Mouse (Mus musculus) MEL (cell line): Measurements from ENCODE around the gene Atp1b4. TPM values are rescaled to one million over a fixed set of nuclear protein-coding genes. Genes with fewer than 3 reads are reported as not detected.

ENCODE experiments used
- DNase-seq: peaks from one replicate; pipeline ENCODE4 v3.0.0; 2011; ENCODE audit warnings: low read depth, low spot score
- H3K27ac ChIP-seq: 2 replicates; pipeline ENCODE4 v1.5.1; 2012; ENCODE audit warnings: low read depth, mild to moderate bottlenecking, control low read depth, low read length, moderate library complexity; ENCODE audit not compliant: control insufficient read depth
- H3K27me3 ChIP-seq, 2 experiments: fragments of 150-350 bp in 1 of 2; sonication (generic) in 1 of 2; 2 replicates each; pipeline ENCODE4 v1.6.1; 2012; ENCODE audit warnings: low read length in 2 of 2, mild to moderate bottlenecking in 2 of 2, improper control_type of control experiment in 1 of 2, moderate library complexity in 1 of 2; ENCODE audit not compliant: insufficient read depth in 2 of 2, control insufficient read depth in 1 of 2
- H3K36me3 ChIP-seq, 2 experiments: 2 replicates each; pipeline ENCODE4 v1.6.1; 2012 to 2014; ENCODE audit warnings: low read length in 2 of 2, improper control_type of control experiment in 1 of 2, inconsistent platforms in 1 of 2, mild to moderate bottlenecking in 1 of 2; ENCODE audit not compliant: insufficient read depth in 2 of 2, control insufficient read depth in 1 of 2
- H3K4me1 ChIP-seq, 2 experiments: fragments of 150-350 bp in 1 of 2; sonication (generic) in 1 of 2; 2 replicates each; pipeline ENCODE4 v1.6.1; 2012; ENCODE audit warnings: low read length in 2 of 2, improper control_type of control experiment in 1 of 2, mild to moderate bottlenecking in 1 of 2; ENCODE audit not compliant: insufficient read depth in 2 of 2, control insufficient read depth in 1 of 2
- H3K4me3 ChIP-seq, 2 experiments: fragments of 150-350 bp in 1 of 2; sonication (generic) in 1 of 2; 2 replicates each; pipeline ENCODE4 v1.5.1; 2012; ENCODE audit warnings: low read depth in 2 of 2, low read length in 2 of 2, mild to moderate bottlenecking in 2 of 2, moderate library complexity in 2 of 2, control low read depth in 1 of 2, improper control_type of control experiment in 1 of 2; ENCODE audit not compliant: control insufficient read depth in 1 of 2, insufficient read depth in 1 of 2
- H3K79me2 ChIP-seq: 2 replicates; pipeline ENCODE4 v1.6.1; 2012; ENCODE audit warnings: mild to moderate bottlenecking, low read length, moderate library complexity; ENCODE audit not compliant: control insufficient read depth, poor library complexity, insufficient read depth
- H3K9ac ChIP-seq: 2 replicates; pipeline ENCODE4 v1.6.1; 2012; ENCODE audit warnings: low read depth, mild to moderate bottlenecking, control low read depth, low read length, moderate library complexity; ENCODE audit not compliant: control insufficient read depth, poor library complexity, severe bottlenecking
- H3K9me3 ChIP-seq: fragments of 150-350 bp; sonication (generic); replicated peaks from 2 replicates; pipeline ENCODE4 v1.6.1; 2012; ENCODE audit warnings: mild to moderate bottlenecking, low read length, improper control_type of control experiment, moderate library complexity; ENCODE audit not compliant: insufficient read depth
- CHD2 ChIP-seq: IDR thresholded peaks from 2 replicates; pipeline ENCODE4 v1.6.1; 2011; ENCODE audit warnings: low read length, improper control_type of control experiment
- E2F4 ChIP-seq: IDR thresholded peaks from 2 replicates; pipeline ENCODE4 v1.6.1; 2011; ENCODE audit warnings: low read depth, low read length, improper control_type of control experiment, borderline replicate concordance
- ELF1 ChIP-seq: IDR thresholded peaks from 2 replicates; pipeline ENCODE4 v1.6.1; 2014; ENCODE audit warnings: low read depth, mild to moderate bottlenecking, inconsistent platforms, low read length, improper control_type of control experiment, moderate library complexity
- ETS1 ChIP-seq: IDR thresholded peaks from 2 replicates; pipeline ENCODE4 v1.6.1; 2012; ENCODE audit warnings: low read depth, mild to moderate bottlenecking, inconsistent platforms, low read length, improper control_type of control experiment, moderate library complexity
- HCFC1 ChIP-seq: IDR thresholded peaks from 2 replicates; pipeline ENCODE4 v1.6.1; 2012; ENCODE audit warnings: low read depth, mild to moderate bottlenecking, inconsistent platforms, low read length, improper control_type of control experiment, moderate library complexity
- JUND ChIP-seq: IDR thresholded peaks from 2 replicates; pipeline ENCODE4 v1.6.1; 2011; ENCODE audit warnings: low read depth, mild to moderate bottlenecking, improper control_type of control experiment, low read length
- KAT2A ChIP-seq: conservative IDR thresholded peaks from 2 replicates; pipeline ENCODE4 v1.6.1; 2012; ENCODE audit warnings: low read depth, low read length, improper control_type of control experiment, inconsistent platforms
- MAX ChIP-seq: IDR thresholded peaks from 2 replicates; pipeline ENCODE4 v1.6.1; 2011; ENCODE audit warnings: low read length, improper control_type of control experiment
- MXI1 ChIP-seq: IDR thresholded peaks from 2 replicates; pipeline ENCODE4 v1.6.1; 2011; ENCODE audit warnings: mild to moderate bottlenecking, low read depth, low read length, improper control_type of control experiment
- MYB ChIP-seq: IDR thresholded peaks from 2 replicates; pipeline ENCODE4 v1.6.1; 2011; ENCODE audit warnings: mild to moderate bottlenecking, low read depth, low read length, improper control_type of control experiment
- MYC ChIP-seq: IDR thresholded peaks from 2 replicates; pipeline ENCODE4 v1.6.1; 2011; ENCODE audit warnings: low read depth, mild to moderate bottlenecking, low read length, improper control_type of control experiment, moderate library complexity
- NELFE ChIP-seq: IDR thresholded peaks from 2 replicates; pipeline ENCODE4 v1.6.1; 2011; ENCODE audit warnings: low read depth, low read length, improper control_type of control experiment
- POLR2A ChIP-seq, 2 experiments: IDR thresholded peaks; 2 replicates each; pipeline ENCODE4 v1.6.1; 2011 to 2012; ENCODE audit warnings: low read length in 2 of 2, mild to moderate bottlenecking in 2 of 2, control low read depth in 1 of 2, improper control_type of control experiment in 1 of 2, low read depth in 1 of 2, moderate library complexity in 1 of 2; ENCODE audit not compliant: control insufficient read depth in 1 of 2, insufficient read depth in 1 of 2, poor library complexity in 1 of 2
- POLR2AphosphoS5 ChIP-seq: IDR thresholded peaks from 2 replicates; pipeline ENCODE4 v1.6.1; 2012; ENCODE audit warnings: low read depth, borderline replicate concordance, mild to moderate bottlenecking, inconsistent platforms, low read length, moderate library complexity, mixed read lengths
- RAD21 ChIP-seq: IDR thresholded peaks from 2 replicates; pipeline ENCODE4 v1.6.1; 2011; ENCODE audit warnings: mild to moderate bottlenecking, low read depth, low read length, improper control_type of control experiment
- RCOR1 ChIP-seq: IDR thresholded peaks from 2 replicates; pipeline ENCODE4 v1.6.1; 2012; ENCODE audit warnings: low read depth, mild to moderate bottlenecking, inconsistent platforms, low read length, improper control_type of control experiment
- SMC3 ChIP-seq: IDR thresholded peaks from 2 replicates; pipeline ENCODE4 v1.6.1; 2011; ENCODE audit warnings: low read depth, low read length, improper control_type of control experiment
- TBP ChIP-seq: IDR thresholded peaks from 2 replicates; pipeline ENCODE4 v1.8.0; 2011; ENCODE audit warnings: low read depth, low read length, improper control_type of control experiment
- TCF12 ChIP-seq: IDR thresholded peaks from 2 replicates; pipeline ENCODE4 v1.6.1; 2014; ENCODE audit warnings: low read depth, mild to moderate bottlenecking, inconsistent platforms, low read length, improper control_type of control experiment, moderate library complexity
- USF2 ChIP-seq, 2 experiments: IDR thresholded peaks; 2 replicates each; pipeline ENCODE4 v1.6.1; 2011 to 2012; ENCODE audit warnings: improper control_type of control experiment in 2 of 2, low read length in 2 of 2, borderline replicate concordance in 1 of 2, inconsistent platforms in 1 of 2, low read depth in 1 of 2, mild to moderate bottlenecking in 1 of 2; ENCODE audit not compliant: insufficient read depth in 1 of 2
- ZC3H11A ChIP-seq: IDR thresholded peaks from 2 replicates; pipeline ENCODE4 v1.6.1; 2012; ENCODE audit warnings: low read depth, mild to moderate bottlenecking, inconsistent platforms, low read length, improper control_type of control experiment
- ZKSCAN1 ChIP-seq: IDR thresholded peaks from 2 replicates; pipeline ENCODE4 v1.6.1; 2012; ENCODE audit warnings: low read depth, mild to moderate bottlenecking, inconsistent platforms, low read length, improper control_type of control experiment, moderate library complexity
- polyA plus RNA-seq, 2 experiments: library from polyadenylated mRNA; stranded (reverse) in 1 of 2; unstranded in 1 of 2; fragments of >175 nt in 1 of 2; fragments of >200 nt in 1 of 2; gene quantifications; 2 replicates each; pipeline versions ENCODE4 v1.2.1 to v1.2.4; 2012; ENCODE audit warnings: low replicate concordance in 2 of 2, low read depth in 1 of 2; ENCODE audit not compliant: insufficient read length in 2 of 2, insufficient read depth in 1 of 2, missing spikeins in 1 of 2
- total RNA-seq: library from RNA; depleted of rRNA; stranded (reverse); fragments of 300-350 nt; gene quantifications from 2 replicates; pipeline ENCODE4 v1.2.3, GENCODE M21; 2012; rRNA removed

Gene Atp1b4
- total RNA-seq (not detected in 2 replicates), polyA plus RNA-seq (not detected)

DNA sequence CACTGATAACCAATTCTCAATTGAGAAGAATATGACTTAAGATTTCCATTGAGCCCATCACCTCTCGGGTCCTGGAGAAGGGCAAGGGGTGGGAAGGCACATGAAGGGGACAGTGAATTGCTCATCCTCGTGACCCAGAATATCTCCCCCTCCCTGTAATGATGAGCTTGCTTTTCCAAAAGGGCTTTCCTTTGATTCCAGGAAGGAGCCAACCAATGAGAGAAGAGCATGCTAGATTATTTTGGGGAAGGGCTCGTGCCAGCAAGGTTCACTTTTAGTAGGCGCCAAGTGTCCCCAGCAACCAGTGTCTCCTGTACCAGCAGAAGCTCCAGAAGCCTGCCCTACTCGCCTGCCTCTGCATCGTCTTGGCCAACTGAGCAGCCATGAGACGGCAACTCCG, at the start of gene Atp1b4:
TSS of gene Atp1b4 (plus strand) at position 301 of the 400 bp plus-strand sequence.
- Histone ChIP-seq H3K27ac (no peak within 1 kb of the TSS), H3K9me3 (no peaks in the 10 kb centered on the region), H3K36me3 (no peaks in the 10 kb centered on the region), H3K4me3 (no peak within 1 kb of the TSS), H3K9ac (no peak within 1 kb of the TSS), H3K27me3 (no peaks in the 10 kb centered on the region), H3K4me1 (no peaks in the 10 kb centered on the region), H3K79me2 (no peaks in the 10 kb centered on the region)
- TF ChIP-seq KAT2A (no peak), ZKSCAN1 (no peak), RCOR1 (no peak), JUND (no peak), CHD2 (no peak), MYC (no peak), ZC3H11A (no peak), ELF1 (no peak), TBP (no peak), SMC3 (no peak), NELFE (no peak), HCFC1 (no peak), MYB (no peak)
- no peak for DNase-seq

GRCm38 (mm10) chrX:38308597-38308996, 7.4 kb upstream of the Atp1b4 start:
- Histone ChIP-seq H3K9ac (no peak overlapping the region), H3K36me3 (no peaks in the 10 kb centered on the region), H3K27me3 (0 out of 4 replicates have a peak, but pooled peaks cover 0 to 1% of the 10 kb centered on the region in 2 experiments), H3K9me3 (no peaks in the 10 kb centered on the region), H3K79me2 (no peaks in the 10 kb centered on the region), H3K27ac (no peak overlapping the region), H3K4me1 (no peaks in the 10 kb centered on the region), H3K4me3 (no peak overlapping the region)
- TF ChIP-seq ZC3H11A = no peak
- no peak for TF ChIP-seq POLR2AphosphoS5
- DNase-seq = peak; percentile 1

GRCm38 (mm10) chrX:38311054-38311453, 4.9 kb upstream of the Atp1b4 start:
- no peak overlapping the region for H3K27ac ChIP-seq
- H3K27me3 ChIP-seq = 0 out of 4 replicates have a peak, but pooled peaks cover 0 to 1% of the 10 kb centered on the region in 2 experiments
- no peak overlapping the region for H3K4me3 ChIP-seq
- no peak for DNase-seq
- TF ChIP-seq ETS1 (no peak), SMC3 (no peak), JUND (no peak), MAX (no peak), POLR2A (IDR thresholded peaks at IDR 0.05; ENCODE audit: control insufficient read depth in 1 of 2, insufficient read depth in 1 of 2, low read depth in 1 of 2, low read length in 2 of 2, poor library complexity in 1 of 2) (no peak), KAT2A (no peak), ZC3H11A (no peak), RAD21 (no peak), USF2 (IDR thresholded peaks at IDR 0.05; ENCODE audit: borderline replicate concordance in 1 of 2, insufficient read depth in 1 of 2, low read depth in 1 of 2, low read length in 2 of 2) (no peak), MXI1 (no peak), E2F4 (no peak), TCF12 (no peak), ZKSCAN1 (no peak)
- H3K9me3 ChIP-seq = no peaks in the 10 kb centered on the region
- no peaks in the 10 kb centered on the region for H3K36me3 ChIP-seq
- no peak overlapping the region for H3K9ac ChIP-seq
- H3K4me1 ChIP-seq = no peaks in the 10 kb centered on the region
- no peaks in the 10 kb centered on the region for H3K79me2 ChIP-seq
